Mouse (Mus musculus): ENCODE results near the gene C130074G19Rik.

DNA sequence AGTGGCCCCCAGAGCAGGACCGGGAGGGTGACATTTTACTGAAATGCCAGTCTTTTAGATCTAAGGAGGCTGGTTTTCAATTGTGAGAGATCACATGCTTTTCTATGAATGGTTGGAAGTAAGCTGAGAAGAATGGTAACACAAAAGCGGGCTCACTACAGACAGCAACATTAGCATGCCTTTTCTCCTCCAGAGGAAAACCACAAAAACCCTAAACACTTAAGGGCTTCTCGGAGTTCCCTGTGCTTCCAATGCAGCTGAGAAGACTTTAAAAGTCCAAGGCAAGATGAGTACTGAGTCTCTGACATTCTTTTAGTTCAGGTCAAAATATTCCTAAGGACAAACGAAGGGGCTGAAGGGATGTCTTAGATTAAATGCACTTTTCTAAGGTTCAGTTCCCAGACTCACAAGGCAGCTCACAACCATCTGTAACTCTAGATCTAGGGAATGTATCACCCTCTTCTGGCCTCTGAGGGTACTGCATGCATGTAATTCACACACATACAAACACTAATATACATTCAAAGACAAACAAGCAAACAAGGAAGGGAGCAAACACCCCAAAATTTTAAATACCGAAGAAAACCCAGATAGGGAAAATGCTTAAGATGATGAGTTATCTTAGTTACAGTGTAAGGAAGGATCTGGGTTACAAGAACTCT lies 35.3 kb upstream of the C130074G19Rik start:
- no peak for TF ChIP-seq POLR2A (IDR thresholded peaks at IDR 0.05; ENCODE audit: low read depth, low read length)
- no peak for TF ChIP-seq CTCF (IDR thresholded peaks at IDR 0.05; ENCODE audit: extremely low read depth, insufficient read length, insufficient replicate concordance, low read depth, low read length)
